Mouse (Mus musculus) heart, adult 2 months (tissue): ENCODE measurements at regions not wholly inside any gene's neighbourhood (a gene's known extent, or its start where the extent isn't known, plus 50 kb on each side); places are given as distances from the start of the nearest gene placed in this dataset.

ENCODE experiments used
- DNase-seq, 2 experiments: peaks; one replicate each; pipeline ENCODE4 v3.0.0; 2021
- H3K27ac ChIP-seq: fragments of 200-600 bp; 2 replicates; pipeline ENCODE4 v1.8.1; 2022
- H3K27me3 ChIP-seq: fragments of 200-500 bp; 2 replicates; pipeline ENCODE4 v1.6.1; 2012; ENCODE audit warnings: mild to moderate bottlenecking, low read length, inconsistent platforms, mixed read lengths; ENCODE audit not compliant: control insufficient read depth, insufficient read depth
- H3K36me3 ChIP-seq: fragments of 200-500 bp; 2 replicates; pipeline ENCODE4 v1.6.1; 2012; ENCODE audit warnings: low read length, inconsistent platforms; ENCODE audit not compliant: control insufficient read depth, insufficient read depth
- H3K4me1 ChIP-seq: fragments of 200-500 bp; 2 replicates; pipeline ENCODE4 v1.6.1; 2011; ENCODE audit warnings: low read length; ENCODE audit not compliant: control insufficient read depth, insufficient read depth
- H3K4me3 ChIP-seq: fragments of 200-600 bp; 2 replicates; pipeline ENCODE4 v1.8.1; 2022
- H3K79me2 ChIP-seq: fragments of 200-500 bp; replicated peaks from 2 replicates; pipeline ENCODE4 v1.6.1; 2012; ENCODE audit warnings: mild to moderate bottlenecking, inconsistent platforms, low read length, moderate library complexity, mixed read lengths; ENCODE audit not compliant: control insufficient read depth, insufficient read depth
- H3K9ac ChIP-seq: fragments of 200-500 bp; 2 replicates; pipeline ENCODE4 v1.6.1; 2012; ENCODE audit warnings: low read depth, mild to moderate bottlenecking, control low read depth, inconsistent platforms, low read length, mixed read lengths
- CTCF ChIP-seq: fragments of 200-600 bp; IDR thresholded peaks from 2 replicates; pipeline ENCODE4 v1.8.1; 2022; ENCODE audit warnings: antibody characterized with exemption, mild to moderate bottlenecking, moderate library complexity
- EP300 ChIP-seq: fragments of 200-500 bp; IDR thresholded peaks from 2 replicates; pipeline ENCODE4 v1.6.1; 2011; ENCODE audit warnings: low read depth, low read length, control low read depth; ENCODE audit not compliant: insufficient read depth
- POLR2A ChIP-seq: fragments of 200-500 bp; IDR thresholded peaks from 2 replicates; pipeline ENCODE4 v1.6.1; 2011; ENCODE audit warnings: mild to moderate bottlenecking, low read depth, low read length, control low read depth; ENCODE audit not compliant: insufficient read depth
- WGBS: fragments of 180-500 bp; shearing (Covaris S2); methylation state at CpG from one replicate; pipeline ENCODE4 v1.1.7; 2018; 5-methylcytosine and 5-hydroxymethylcytosine counted together
- intact Hi-C: fragments of 180-260 bp; cut with DNase I; formaldehyde crosslinking; loops from one replicate; pipeline ENCODE4 v1.15.1; 2025

GRCm38 (mm10) chr11:64579826-64580225, 143.4 kb upstream of the F930015N05Rik start:
- H3K79me2 ChIP-seq: no peaks in the 10 kb centered on the region
- peak; percentile 77 to 81 for DNase-seq
- H3K4me1 ChIP-seq: no peaks in the 10 kb centered on the region
- intact Hi-C loops: no loop called here
- H3K27me3 ChIP-seq: no peaks in the 10 kb centered on the region
- no peak overlapping the region for H3K27ac ChIP-seq
- H3K4me3 ChIP-seq: no peak overlapping the region
- 37% methylated on average over 3 of the region's 3 CpGs for WGBS
- TF ChIP-seq CTCF (no peak), EP300 (no peak), POLR2A (no peak)
- no peaks in the 10 kb centered on the region for H3K36me3 ChIP-seq
- no peak overlapping the region for H3K9ac ChIP-seq

GRCm38 (mm10) chr11:64586056-64586455, 149.6 kb upstream of the F930015N05Rik start:
- intact Hi-C loops: no loop called here
- DNase-seq: no peak
- H3K4me1 ChIP-seq: no peaks in the 10 kb centered on the region
- no peak overlapping the region for H3K4me3 ChIP-seq
- no peak overlapping the region for H3K9ac ChIP-seq
- H3K36me3 ChIP-seq: no peaks in the 10 kb centered on the region
- no peak overlapping the region for H3K27ac ChIP-seq
- 82% methylated on average over 6 of the region's 6 CpGs for WGBS
- no peaks in the 10 kb centered on the region for H3K27me3 ChIP-seq
- H3K79me2 ChIP-seq: no peaks in the 10 kb centered on the region
- TF ChIP-seq CTCF (no peak), EP300 (no peak), POLR2A (no peak)

GRCm38 (mm10) chr11:64587034-64587710, 150.7 kb upstream of the F930015N05Rik start:
- Histone ChIP-seq H3K9ac (no peak overlapping the region), H3K4me1 (no peaks in the 10 kb centered on the region), H3K27me3 (no peaks in the 10 kb centered on the region), H3K79me2 (no peaks in the 10 kb centered on the region), H3K4me3 (no peak overlapping the region), H3K27ac (no peak overlapping the region), H3K36me3 (no peaks in the 10 kb centered on the region)
- intact Hi-C loops: no loop called here
- DNase-seq: no peak
- TF ChIP-seq EP300 (no peak), CTCF (no peak), POLR2A (no peak)
- 83% methylated on average over 7 of the region's 7 CpGs for WGBS

GRCm38 (mm10) chr11:64587751-64588600, 151.5 kb upstream of the F930015N05Rik start:
- Histone ChIP-seq H3K27ac (no peak overlapping the region), H3K4me1 (no peaks in the 10 kb centered on the region), H3K79me2 (no peaks in the 10 kb centered on the region), H3K4me3 (no peak overlapping the region), H3K27me3 (no peaks in the 10 kb centered on the region), H3K36me3 (no peaks in the 10 kb centered on the region), H3K9ac (no peak overlapping the region)
- TF ChIP-seq POLR2A: no peak
- TF ChIP-seq CTCF: no peak
- TF ChIP-seq EP300: no peak
- 69% methylated on average over 13 of the region's 13 CpGs for WGBS
- intact Hi-C loops: no loop called here
- DNase-seq: no peak

- no peak overlapping the region for H3K9ac ChIP-seq
- intact Hi-C loops: no loop called here
- H3K36me3 ChIP-seq: no peaks in the 10 kb centered on the region
- H3K4me3 ChIP-seq: no peak overlapping the region
- no peaks in the 10 kb centered on the region for H3K27me3 ChIP-seq
- DNase-seq: no peak
- WGBS: 81% methylated on average over 6 of the region's 6 CpGs
- no peaks in the 10 kb centered on the region for H3K4me1 ChIP-seq
- no peaks in the 10 kb centered on the region for H3K79me2 ChIP-seq
- H3K27ac ChIP-seq: no peak overlapping the region
- TF ChIP-seq EP300: no peak
- no peak for TF ChIP-seq POLR2A
- TF ChIP-seq CTCF: no peak
Observed at GRCm38 (mm10) chr11:64588601-64588989, 152.1 kb upstream of the F930015N05Rik start.

GRCm38 (mm10) chr11:64589026-64589425, 152.6 kb upstream of the F930015N05Rik start:
- Histone ChIP-seq H3K4me3 (no peak overlapping the region), H3K27ac (no peak overlapping the region), H3K36me3 (no peaks in the 10 kb centered on the region), H3K9ac (no peak overlapping the region), H3K79me2 (no peaks in the 10 kb centered on the region), H3K27me3 (no peaks in the 10 kb centered on the region), H3K4me1 (no peaks in the 10 kb centered on the region)
- TF ChIP-seq CTCF (no peak), EP300 (no peak), POLR2A (no peak)
- WGBS: 82% methylated on average over 7 of the region's 7 CpGs
- no peak for DNase-seq
- intact Hi-C loops: no loop called here
